In genomic region chr11:115536856-115537568, GRCm38 (mm10) we compare ENCODE assay signal across 7 mouse cellular contexts. TPM values are rescaled to one million over a fixed set of nuclear protein-coding genes. Genes with fewer than 3 reads are reported as not detected.
DNase-seq lines count a peak whose midpoint lies in the region; ATAC-seq lines count a peak whose summit lies in the region.

No protein-coding gene starts in this region.

- WGBS in embryonic facial prominence, embryonic 12.5 days, result 89% methylated on average over 10 of the region's 10 CpGs
- WGBS in neural tube, embryonic 15.5 days, result 79% methylated on average over 10 of the region's 10 CpGs

- H3K4me3 ChIP-seq in embryonic facial prominence, embryonic 12.5 days, result peak overlapping the region; percentile 93
- H3K4me3 ChIP-seq in neural tube, embryonic 15.5 days (replicated peaks), result peak overlapping the region; percentile 89; the same call in 1 of the 2 replicates

- intact Hi-C loops in left cerebral cortex, postnatal 10 days (cut with DNase I), result no loop called here

- peak overlapping the region; percentile 5; the same call in 1 of the 2 replicates for H3K9ac ChIP-seq in embryonic facial prominence, embryonic 12.5 days
- H3K9ac ChIP-seq in neural tube, embryonic 15.5 days (replicated peaks), result no peak overlapping the region

- H3K27ac ChIP-seq in embryonic facial prominence, embryonic 12.5 days, result peak overlapping the region; percentile 100
- peak overlapping the region; percentile 99 for H3K27ac ChIP-seq in neural tube, embryonic 15.5 days (replicated peaks)

- peaks cover 13% of the 10 kb centered on the region; the same call in 1 of the 2 replicates for H3K4me1 ChIP-seq in embryonic facial prominence, embryonic 12.5 days
- peaks cover 35% of the 10 kb centered on the region for H3K4me1 ChIP-seq in neural tube, embryonic 15.5 days

- DNase-seq in left cerebral cortex, adult 18-20 months (ENCODE audit: low spot score in 2 of 2), result peak; percentile 50 to 57
- no peak for DNase-seq in left cerebral cortex, postnatal 10 days (ENCODE audit: extremely low spot score in 1 of 2, low spot score in 2 of 2)
- peak; percentile 26 for DNase-seq in MEL-GATA-1-ER (ENCODE audit: extremely low read depth, low read depth)
- DNase-seq in layer of hippocampus, postnatal 36 days, result peak; percentile 26 to 49
- no peak for DNase-seq in spleen, postnatal 4 days (ENCODE audit: low spot score in 2 of 2)

- H3K36me3 ChIP-seq in embryonic facial prominence, embryonic 12.5 days, result peaks cover 17% of the 10 kb centered on the region
- peaks cover 16% of the 10 kb centered on the region for H3K36me3 ChIP-seq in neural tube, embryonic 15.5 days

- peak overlapping the region; percentile 46 for H3K4me2 ChIP-seq in embryonic facial prominence, embryonic 12.5 days (replicated peaks)
- peak overlapping the region; percentile 77 for H3K4me2 ChIP-seq in neural tube, embryonic 15.5 days

- no peaks in the 10 kb centered on the region for H3K27me3 ChIP-seq in embryonic facial prominence, embryonic 12.5 days
- no peaks in the 10 kb centered on the region for H3K27me3 ChIP-seq in neural tube, embryonic 15.5 days (replicated peaks)

- H3K9me3 ChIP-seq in embryonic facial prominence, embryonic 12.5 days, result no peaks in the 10 kb centered on the region
- H3K9me3 ChIP-seq in neural tube, embryonic 15.5 days (replicated peaks), result no peaks in the 10 kb centered on the region

- 0 out of 2 replicates have a peak, but pooled peaks have one; percentile 10 for ATAC-seq in embryonic facial prominence, embryonic 12.5 days (ENCODE audit: insufficient number of reproducible peaks, insufficient read depth, low FRiP score, low TSS enrichment)
- no peak for ATAC-seq in neural tube, embryonic 15.5 days (ENCODE audit: low FRiP score)

RNA-seq across cellular contexts. Expression of gene Sumo2, which starts 0.9 kb away (rescaled TPM):
- 100 to 1,000 TPM; 272 to 305 TPM for total RNA-seq in left cerebral cortex, adult 18-20 months (2021)
- 100 to 1,000 TPM; 396 to 399 TPM for total RNA-seq in left cerebral cortex, postnatal 10 days (2021)
- 1,276 and 1,289 TPM in 2 replicates for polyA plus RNA-seq in embryonic facial prominence, embryonic 12.5 days (2016; fragmentation: Nextera tagmentation; extraction: Ambion mirVana)
- total RNA-seq in layer of hippocampus, postnatal 36 days (2021), result 100 to 1,000 TPM; 324 to 344 TPM
- 882 and 892 TPM in 2 replicates for polyA plus RNA-seq in neural tube, embryonic 15.5 days (2015; fragmentation: Nextera tagmentation; extraction: Ambion mirVana)

RNA-seq across cellular contexts. Expression of gene Jpt1, which starts 22.8 kb away (rescaled TPM):
- total RNA-seq in left cerebral cortex, adult 18-20 months (2021), result 100 to 1,000 TPM; 157 TPM
- total RNA-seq in left cerebral cortex, postnatal 10 days (2021), result 100 to 1,000 TPM; 312 to 341 TPM
- 591 and 626 TPM in 2 replicates for polyA plus RNA-seq in embryonic facial prominence, embryonic 12.5 days (2016; fragmentation: Nextera tagmentation; extraction: Ambion mirVana)
- 100 to 1,000 TPM; 138 to 161 TPM for total RNA-seq in layer of hippocampus, postnatal 36 days (2021)
- 1,012 and 1,180 TPM in 2 replicates for polyA plus RNA-seq in neural tube, embryonic 15.5 days (2015; fragmentation: Nextera tagmentation; extraction: Ambion mirVana)

RNA-seq across cellular contexts. Expression of gene Nup85, which starts 27.2 kb away (rescaled TPM):
- 10 to 100 TPM; 44.2 to 49.3 TPM for total RNA-seq in left cerebral cortex, adult 18-20 months (2021)
- total RNA-seq in left cerebral cortex, postnatal 10 days (2021), result 10 to 100 TPM; 43.9 to 51.2 TPM
- polyA plus RNA-seq in embryonic facial prominence, embryonic 12.5 days (2016; fragmentation: Nextera tagmentation; extraction: Ambion mirVana), result 192 and 205 TPM in 2 replicates
- total RNA-seq in layer of hippocampus, postnatal 36 days (2021), result 10 to 100 TPM; 49.8 to 60.7 TPM
- 101 and 120 TPM in 2 replicates for polyA plus RNA-seq in neural tube, embryonic 15.5 days (2015; fragmentation: Nextera tagmentation; extraction: Ambion mirVana)

RNA-seq across cellular contexts. Expression of gene Nt5c, which starts 45.4 kb away (rescaled TPM):
- 10 to 100 TPM; 62.2 to 63.3 TPM for total RNA-seq in left cerebral cortex, adult 18-20 months (2021)
- total RNA-seq in left cerebral cortex, postnatal 10 days (2021), result 10 to 100 TPM; 78.6 to 80.8 TPM
- polyA plus RNA-seq in embryonic facial prominence, embryonic 12.5 days (2016; fragmentation: Nextera tagmentation; extraction: Ambion mirVana), result 73.7 and 80.6 TPM in 2 replicates
- total RNA-seq in layer of hippocampus, postnatal 36 days (2021), result 10 to 100 TPM; 62.5 to 67.8 TPM
- 95.5 and 96.2 TPM in 2 replicates for polyA plus RNA-seq in neural tube, embryonic 15.5 days (2015; fragmentation: Nextera tagmentation; extraction: Ambion mirVana)

Comparison
In these comparisons a context has a peak if more than half of its experiments do, and no peak if none do; other contexts are left out.
1. DNase-seq: peak in left cerebral cortex, adult 18-20 months (2 of 2), MEL-GATA-1-ER (single experiment) and layer of hippocampus, postnatal 36 days (2 of 2); none in left cerebral cortex, postnatal 10 days (0 of 2) and spleen, postnatal 4 days (0 of 2).